Mouse (Mus musculus): ENCODE results near the gene Wdr63. TPM values are rescaled to one million over a fixed set of nuclear protein-coding genes. Genes with fewer than 3 reads are reported as not detected.

Gene Wdr63
- polyA plus RNA-seq, 1 experiment from 2014 or later, result 0.20 TPM

GRCm38 (mm10) chr3:146117258-146117996 lies 9.5 kb upstream of the Wdr63 start, which contains the start of gene Mcoln3:
Gene Mcoln3 (plus strand): TSS chr3:146117450.
- no peak for DNase-seq
- Histone ChIP-seq H3K36me3 (replicated peaks; ENCODE audit: insufficient read depth, low read length) (no peaks in the 10 kb centered on the region), H3K4me3 (ENCODE audit: low read depth, low read length) (no peak within 1 kb of the TSS), H3K4me2 (ENCODE audit: low read depth, low read length) (peak within 1 kb of the TSS; percentile 24; the same call in 1 of the 2 replicates), H3K9me3 (ENCODE audit: low read length) (no peaks in the 10 kb centered on the region), H3K4me1 (ENCODE audit: insufficient read depth) (no peaks in the 10 kb centered on the region; the same call in 1 of the 2 replicates), H3K27ac (ENCODE audit: low read depth) (no peak within 1 kb of the TSS), H3K27me3 (ENCODE audit: insufficient read depth, low read length) (peaks cover 15% of the 10 kb centered on the region; the same call in 1 of the 2 replicates), H3K9ac (replicated peaks) (no peak within 1 kb of the TSS)
- 15% methylated on average over 35 of the region's 35 CpGs for WGBS (ENCODE audit: insufficient replicate concordance)
- TF ChIP-seq EP300 (IDR thresholded peaks at IDR 0.05; ENCODE audit: low read depth) (no peak), CTCF (IDR thresholded peaks at IDR 0.05; ENCODE audit: low read depth) (no peak)
- ATAC-seq, result no peak

- no peaks in the 10 kb centered on the region; the same call in 1 of the 2 replicates for H3K4me1 ChIP-seq (ENCODE audit: insufficient read depth)
- H3K27me3 ChIP-seq (ENCODE audit: insufficient read depth, low read length), result 0 out of 2 replicates have a peak, but pooled peaks cover 5% of the 10 kb centered on the region
- no peak overlapping the region for H3K9ac ChIP-seq (replicated peaks)
- no peaks in the 10 kb centered on the region for H3K36me3 ChIP-seq (replicated peaks; ENCODE audit: insufficient read depth, low read length)
- H3K27ac ChIP-seq (ENCODE audit: low read depth), result no peak overlapping the region
- H3K4me2 ChIP-seq (ENCODE audit: low read depth, low read length), result no peak overlapping the region
- WGBS (ENCODE audit: insufficient replicate concordance), result 75% methylated on average over 6 of the region's 6 CpGs
- DNase-seq (no peak), ATAC-seq (no peak)
- no peak overlapping the region for H3K4me3 ChIP-seq (ENCODE audit: low read depth, low read length)
- H3K9me3 ChIP-seq (ENCODE audit: low read length), result no peaks in the 10 kb centered on the region
- TF ChIP-seq CTCF (IDR thresholded peaks at IDR 0.05; ENCODE audit: low read depth), result no peak
- no peak for TF ChIP-seq EP300 (IDR thresholded peaks at IDR 0.05; ENCODE audit: low read depth)
Measured at GRCm38 (mm10) chr3:146110916-146111315, 3.0 kb upstream of the Wdr63 start.

GRCm38 (mm10) chr3:146110358-146110757 lies 2.4 kb upstream of the Wdr63 start:
- no peaks in the 10 kb centered on the region for H3K36me3 ChIP-seq (replicated peaks; ENCODE audit: insufficient read depth, low read length)
- no peak overlapping the region for H3K4me2 ChIP-seq (ENCODE audit: low read depth, low read length)
- no peak for TF ChIP-seq EP300 (IDR thresholded peaks at IDR 0.05; ENCODE audit: low read depth)
- TF ChIP-seq CTCF (IDR thresholded peaks at IDR 0.05; ENCODE audit: low read depth), result no peak

GRCm38 (mm10) chr3:146108945-146109344 lies 1.0 kb upstream of the Wdr63 start:
- H3K9me3 ChIP-seq (ENCODE audit: low read length), result peaks cover 3% of the 10 kb centered on the region; the same call in 1 of the 2 replicates
- H3K36me3 ChIP-seq (replicated peaks; ENCODE audit: insufficient read depth, low read length), result no peaks in the 10 kb centered on the region
- no peak overlapping the region for H3K9ac ChIP-seq (replicated peaks)
- ATAC-seq (no peak), DNase-seq (no peak)
- H3K4me1 ChIP-seq (ENCODE audit: insufficient read depth), result no peaks in the 10 kb centered on the region; the same call in 1 of the 2 replicates
- TF ChIP-seq EP300 (IDR thresholded peaks at IDR 0.05; ENCODE audit: low read depth), result no peak
- no peak for TF ChIP-seq CTCF (IDR thresholded peaks at IDR 0.05; ENCODE audit: low read depth)
- H3K27me3 ChIP-seq (ENCODE audit: insufficient read depth, low read length), result 0 out of 2 replicates have a peak, but pooled peaks cover 5% of the 10 kb centered on the region
- H3K27ac ChIP-seq (ENCODE audit: low read depth), result no peak overlapping the region
- no peak overlapping the region for H3K4me2 ChIP-seq (ENCODE audit: low read depth, low read length)
- H3K4me3 ChIP-seq (ENCODE audit: low read depth, low read length), result no peak overlapping the region
- WGBS (ENCODE audit: insufficient replicate concordance), result 53% methylated on average over 2 of the region's 2 CpGs

More at GRCm38 (mm10) chr3:146110358-146110757, 2.4 kb upstream of the Wdr63 start:
- no peak overlapping the region for H3K27ac ChIP-seq (ENCODE audit: low read depth)
- DNase-seq (no peak), ATAC-seq (no peak)
- H3K9me3 ChIP-seq (ENCODE audit: low read length), result no peaks in the 10 kb centered on the region
- H3K27me3 ChIP-seq (ENCODE audit: insufficient read depth, low read length), result 0 out of 2 replicates have a peak, but pooled peaks cover 5% of the 10 kb centered on the region
- no peak overlapping the region for H3K9ac ChIP-seq (replicated peaks)
- 52% methylated on average over 2 of the region's 2 CpGs for WGBS (ENCODE audit: insufficient replicate concordance)
- no peaks in the 10 kb centered on the region; the same call in 1 of the 2 replicates for H3K4me1 ChIP-seq (ENCODE audit: insufficient read depth)
- H3K4me3 ChIP-seq (ENCODE audit: low read depth, low read length), result no peak overlapping the region

GRCm38 (mm10) chr3:146107116-146107849 lies 647 bp downstream of the Wdr63 start:
- no peaks in the 10 kb centered on the region; the same call in 1 of the 2 replicates for H3K4me1 ChIP-seq (ENCODE audit: insufficient read depth)
- H3K36me3 ChIP-seq (replicated peaks; ENCODE audit: insufficient read depth, low read length), result no peaks in the 10 kb centered on the region
- peak overlapping the region; percentile 45 for H3K4me3 ChIP-seq (ENCODE audit: low read depth, low read length)
- no peak overlapping the region for H3K27ac ChIP-seq (ENCODE audit: low read depth)
- no peak for DNase-seq
- peaks cover 5% of the 10 kb centered on the region; the same call in 1 of the 2 replicates for H3K9me3 ChIP-seq (ENCODE audit: low read length)
- ATAC-seq, result peak; percentile 58
- H3K4me2 ChIP-seq (ENCODE audit: low read depth, low read length), result peak overlapping the region; percentile 83
- 5% methylated on average over 18 of the region's 18 CpGs for WGBS (ENCODE audit: insufficient replicate concordance)
- H3K9ac ChIP-seq (replicated peaks), result peak overlapping the region; percentile 34; the same call in 1 of the 2 replicates
- TF ChIP-seq EP300 (IDR thresholded peaks at IDR 0.05; ENCODE audit: low read depth) (no peak), CTCF (IDR thresholded peaks at IDR 0.05; ENCODE audit: low read depth) (no peak)
- H3K27me3 ChIP-seq (ENCODE audit: insufficient read depth, low read length), result 0 out of 2 replicates have a peak, but pooled peaks cover 5% of the 10 kb centered on the region

- Histone ChIP-seq H3K4me1 (ENCODE audit: insufficient read depth) (no peaks in the 10 kb centered on the region), H3K9me3 (ENCODE audit: low read length) (peaks cover 7% of the 10 kb centered on the region; the same call in 1 of the 2 replicates), H3K27me3 (ENCODE audit: insufficient read depth, low read length) (0 out of 2 replicates have a peak, but pooled peaks cover under 1% of the 10 kb centered on the region), H3K4me2 (ENCODE audit: low read depth, low read length) (no peak overlapping the region), H3K36me3 (replicated peaks; ENCODE audit: insufficient read depth, low read length) (no peaks in the 10 kb centered on the region), H3K4me3 (ENCODE audit: low read depth, low read length) (no peak overlapping the region), H3K9ac (replicated peaks) (no peak overlapping the region), H3K27ac (ENCODE audit: low read depth) (no peak overlapping the region)
- ATAC-seq (no peak), DNase-seq (no peak)
- WGBS (ENCODE audit: insufficient replicate concordance), result 47% methylated on average over 6 of the region's 6 CpGs
- TF ChIP-seq CTCF (IDR thresholded peaks at IDR 0.05; ENCODE audit: low read depth) (peak; percentile 38), EP300 (IDR thresholded peaks at IDR 0.05; ENCODE audit: low read depth) (no peak)
Measured at GRCm38 (mm10) chr3:146102049-146102448, 5.9 kb downstream of the Wdr63 start.
